Mouse (Mus musculus): ENCODE data around the gene Pgk2.
"Not testable (repeated sequence)": the region's sequence is repeated elsewhere in the genome, so short reads cannot be mapped to it uniquely, and the experiment has no call there.

The Pgk2 gene

GRCm38 (mm10) chr17:40208540-40208939 lies at the start of gene Pgk2:
Pgk2 (minus strand) TSS chr17:40208640.
- in situ Hi-C loops (cut with MboI; ENCODE audit: unreplicated experiment in 2 of 2) = loop anchor here in 1 of 2 experiments (5.0 kb wide), 1 partner anchor 69 kb away; no protein-coding TSS in a partner anchor

- in situ Hi-C loops (cut with MboI; ENCODE audit: unreplicated experiment in 2 of 2) = no loop called here
Observed at GRCm38 (mm10) chr17:40252487-40252886, 44.0 kb upstream of the Pgk2 start.

GRCm38 (mm10) chr17:40242135-40242534 lies 33.7 kb upstream of the Pgk2 start, which contains the start of gene Crisp3:
Crisp3 (minus strand) TSS chr17:40242288.
- in situ Hi-C loops (cut with MboI; ENCODE audit: unreplicated experiment in 2 of 2) = no loop called here

GRCm38 (mm10) chr17:40201803-40202202 lies 6.6 kb downstream of the Pgk2 start:
- in situ Hi-C loops (cut with MboI; ENCODE audit: unreplicated experiment in 2 of 2) = loop anchor here (5.0 kb wide), 3 partner anchors 85 to 185 kb away; no protein-coding TSS in a partner anchor

- in situ Hi-C loops (cut with MboI; ENCODE audit: unreplicated experiment in 2 of 2) = not testable (repeated sequence)
Observed at GRCm38 (mm10) chr17:40190192-40190591, 18.2 kb downstream of the Pgk2 start.

- in situ Hi-C loops (cut with MboI; ENCODE audit: unreplicated experiment in 2 of 2) = loop anchor here (5.0 to 10.0 kb wide), 3 partner anchors 229 to 667 kb away; no protein-coding TSS in a partner anchor
Observed at GRCm38 (mm10) chr17:40157729-40158359, 50.6 kb downstream of the Pgk2 start.
